Mouse (Mus musculus): ENCODE data around the gene Etfa. TPM values are rescaled to one million over a fixed set of nuclear protein-coding genes. Genes with fewer than 3 reads are reported as not detected.

Etfa gene
- polyA plus RNA-seq, 1 experiment from 2014 or later, result 199 TPM

GRCm38 (mm10) chr9:55409833-55410232 is 102.2 kb downstream of the Etfa start:
- Histone ChIP-seq H3K27ac (no peak overlapping the region), H3K9ac (no peak overlapping the region), H3K36me3 (no peaks in the 10 kb centered on the region), H3K4me3 (replicated peaks) (no peak overlapping the region), H3K4me1 (peaks cover 40% of the 10 kb centered on the region), H3K27me3 (peaks cover 5% of the 10 kb centered on the region; the same call in 1 of the 2 replicates), H3K9me3 (replicated peaks) (no peaks in the 10 kb centered on the region), H3K4me2 (no peak overlapping the region)
- WGBS, result 66% methylated on average over 3 of the region's 3 CpGs
- ATAC-seq (replicated peaks; ENCODE audit: low FRiP score), result no peak

DNA sequence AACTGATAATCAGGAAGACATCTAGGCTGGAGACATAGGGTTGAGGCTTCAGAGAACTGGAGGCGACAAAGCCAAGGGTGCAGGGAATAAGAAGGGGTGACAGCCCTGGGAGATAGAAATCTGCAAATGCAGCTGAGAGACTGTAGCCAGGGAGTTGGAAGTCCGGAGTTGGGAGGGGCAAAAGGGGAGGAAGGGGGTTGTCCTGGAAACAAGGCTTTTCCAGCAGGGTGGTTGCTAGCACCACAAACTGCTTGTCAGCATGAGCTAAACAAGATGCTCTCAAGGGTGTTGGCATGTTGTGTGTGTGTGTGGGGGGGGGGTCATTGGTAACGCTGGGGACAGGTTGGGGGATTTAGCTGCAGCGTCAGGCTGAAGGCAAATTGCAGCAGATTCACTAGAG is 103.2 kb downstream of the Etfa start:
- Histone ChIP-seq H3K9ac (no peak overlapping the region), H3K4me3 (replicated peaks) (no peak overlapping the region), H3K4me2 (no peak overlapping the region), H3K27ac (no peak overlapping the region), H3K4me1 (peaks cover 40% of the 10 kb centered on the region), H3K36me3 (no peaks in the 10 kb centered on the region), H3K27me3 (peaks cover 5% of the 10 kb centered on the region; the same call in 1 of the 2 replicates), H3K9me3 (replicated peaks) (no peaks in the 10 kb centered on the region)
- ATAC-seq (replicated peaks; ENCODE audit: low FRiP score), result no peak
- WGBS, result 46% methylated on average over 4 of the region's 4 CpGs

DNA sequence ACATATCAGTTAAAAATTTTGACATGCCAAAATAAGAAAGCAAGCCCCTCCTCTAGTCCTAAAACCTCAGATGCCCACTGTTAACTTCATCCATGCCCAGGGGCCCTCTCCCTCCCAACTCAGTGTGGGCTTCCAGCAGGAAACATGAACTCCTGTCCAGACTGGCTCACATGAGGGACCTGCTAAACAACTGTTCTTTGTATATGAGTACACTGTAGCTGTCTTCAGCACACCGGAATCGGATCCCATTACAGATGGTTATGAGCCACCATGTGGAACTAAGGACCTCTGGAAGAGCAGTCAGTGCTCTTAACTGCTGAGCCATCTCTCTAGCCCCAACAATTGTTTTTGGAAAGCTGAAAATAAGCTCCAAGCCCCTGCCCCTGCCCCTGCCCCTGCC is 105.3 kb downstream of the Etfa start:
- WGBS, result 29% methylated on average over 2 of the region's 2 CpGs
- no peaks in the 10 kb centered on the region for H3K9me3 ChIP-seq (replicated peaks)
- H3K9ac ChIP-seq, result no peak overlapping the region
- no peaks in the 10 kb centered on the region for H3K36me3 ChIP-seq
- H3K4me2 ChIP-seq, result no peak overlapping the region
- peaks cover 49% of the 10 kb centered on the region for H3K4me1 ChIP-seq
- ATAC-seq (replicated peaks; ENCODE audit: low FRiP score), result peak; percentile 66
- no peak overlapping the region for H3K27ac ChIP-seq
- peaks cover 5% of the 10 kb centered on the region; the same call in 1 of the 2 replicates for H3K27me3 ChIP-seq
- H3K4me3 ChIP-seq (replicated peaks), result no peak overlapping the region

DNA sequence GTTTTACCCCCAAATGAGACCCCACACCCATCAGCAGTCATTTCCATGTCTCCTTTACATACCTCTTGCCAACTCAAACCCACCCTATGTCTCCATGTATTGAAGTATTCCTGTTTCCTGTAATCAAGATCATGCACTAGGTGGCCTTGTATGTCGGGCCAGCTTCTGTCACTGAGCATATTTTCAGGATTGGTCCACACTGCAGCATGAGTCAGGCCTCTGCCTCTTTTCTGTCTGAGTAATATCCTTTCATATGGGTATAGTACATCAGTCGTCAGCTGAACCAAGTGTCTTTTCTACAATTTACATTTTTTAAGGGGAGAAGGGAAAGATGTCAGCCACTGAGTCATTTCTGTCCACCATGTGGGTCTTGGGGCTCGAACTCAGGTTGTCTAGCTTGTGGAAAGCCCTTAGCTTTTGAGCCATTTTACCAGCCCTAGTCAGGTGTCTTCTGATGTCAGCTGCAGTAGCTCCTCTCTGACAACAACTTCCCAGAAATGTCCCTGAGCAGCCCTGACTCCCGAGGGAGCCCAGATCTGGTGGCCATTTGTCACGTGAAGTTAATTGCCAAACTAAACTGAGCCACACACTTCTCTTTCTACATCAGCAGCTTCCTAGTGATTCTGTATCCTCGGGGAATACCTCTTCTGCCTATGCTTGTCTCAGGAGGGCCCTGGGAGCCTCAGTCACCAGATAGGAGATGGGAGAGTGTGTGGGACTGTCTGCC is 106.9 kb downstream of the Etfa start:
- no peak overlapping the region for H3K9ac ChIP-seq
- no peak overlapping the region for H3K4me3 ChIP-seq (replicated peaks)
- H3K36me3 ChIP-seq, result no peaks in the 10 kb centered on the region
- H3K27ac ChIP-seq, result no peak overlapping the region
- no peaks in the 10 kb centered on the region for H3K9me3 ChIP-seq (replicated peaks)
- H3K4me1 ChIP-seq, result peaks cover 39% of the 10 kb centered on the region
- no peak for ATAC-seq (replicated peaks; ENCODE audit: low FRiP score)
- peaks cover 5% of the 10 kb centered on the region; the same call in 1 of the 2 replicates for H3K27me3 ChIP-seq
- WGBS, result 59% methylated on average over 6 of the region's 6 CpGs
- H3K4me2 ChIP-seq, result no peak overlapping the region

Other genes starting within 250 kb of the Etfa start
- gene Nrg4, start 185.4 kb downstream of the Etfa start, polyA plus RNA-seq (2015; fragmentation: Nextera tagmentation; extraction: Ambion mirVana), result 1.1 and 1.6 TPM in 2 replicates
- gene Tmem266, start 185.3 kb downstream of the Etfa start, polyA plus RNA-seq (2015; fragmentation: Nextera tagmentation; extraction: Ambion mirVana), result 0.23 and 0.29 TPM in 2 replicates
- gene Isl2, start 26.4 kb upstream of the Etfa start, polyA plus RNA-seq (2015; fragmentation: Nextera tagmentation; extraction: Ambion mirVana), result 0.10 and 0.27 TPM in 2 replicates